Mouse (Mus musculus): ENCODE measurements at regions not wholly inside any gene's neighbourhood (a gene's known extent, or its start where the extent isn't known, plus 50 kb on each side); places are given as distances from the start of the nearest gene placed in this dataset.
"Not testable (repeated sequence)": the region's sequence is repeated elsewhere in the genome, so short reads cannot be mapped to it uniquely, and the experiment has no call there.

DNA sequence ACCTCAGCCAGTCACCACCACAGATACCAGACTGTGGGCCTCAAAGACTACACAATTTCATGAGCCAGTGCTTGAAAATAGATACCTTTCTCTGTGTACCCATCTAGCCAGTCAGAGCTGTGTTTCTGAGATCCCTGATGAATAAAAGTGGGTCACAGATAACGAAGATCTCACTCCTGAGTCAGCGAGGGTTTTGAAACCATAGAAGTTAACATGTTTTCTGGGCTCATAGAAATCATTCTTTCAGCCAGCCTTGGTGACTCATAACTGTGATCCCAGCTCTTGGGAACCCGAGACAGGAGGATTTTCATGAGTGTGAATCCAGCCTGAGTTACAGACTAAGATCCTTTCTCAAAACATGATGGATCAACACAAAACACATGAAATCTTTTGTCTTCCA, 118.1 kb downstream of the Gm11077 start:
- Histone ChIP-seq H3ac (ENCODE audit: control insufficient read depth, insufficient read length, low read depth) (no peak overlapping the region), H3K36me3 (ENCODE audit: control insufficient read depth, insufficient read depth) (no peaks in the 10 kb centered on the region), H3K79me3 (ENCODE audit: low read depth) (no peaks in the 10 kb centered on the region), H3K79me2 (ENCODE audit: control insufficient read depth, insufficient read depth) (no peaks in the 10 kb centered on the region), H3K4me3 (ENCODE audit: insufficient read depth, poor library complexity, severe bottlenecking) (no peak overlapping the region), H3K27me3 (ENCODE audit: control insufficient read depth, insufficient read depth, insufficient read length) (no peaks in the 10 kb centered on the region)
- no peak for TF ChIP-seq CTCF (IDR thresholded peaks at IDR 0.05; ENCODE audit: control insufficient read depth, insufficient read depth, insufficient read length)
- TF ChIP-seq USF1 (IDR thresholded peaks at IDR 0.05; ENCODE audit: low read depth), result no peak
- no peak for TF ChIP-seq MAX (IDR thresholded peaks at IDR 0.05)
- no peak for TF ChIP-seq MYOD1 (IDR thresholded peaks at IDR 0.05; ENCODE audit: control insufficient read depth, insufficient read length, low read depth)
- TF ChIP-seq CEBPB (IDR thresholded peaks at IDR 0.05; ENCODE audit: low read depth), result no peak
- TF ChIP-seq FOSL1 (IDR thresholded peaks at IDR 0.05; ENCODE audit: insufficient read depth, low read length, poor library complexity, severe bottlenecking), result no peak
- TF ChIP-seq MYOG (IDR thresholded peaks at IDR 0.05; ENCODE audit: control insufficient read depth, extremely low read depth, insufficient read length), result no peak

DNA sequence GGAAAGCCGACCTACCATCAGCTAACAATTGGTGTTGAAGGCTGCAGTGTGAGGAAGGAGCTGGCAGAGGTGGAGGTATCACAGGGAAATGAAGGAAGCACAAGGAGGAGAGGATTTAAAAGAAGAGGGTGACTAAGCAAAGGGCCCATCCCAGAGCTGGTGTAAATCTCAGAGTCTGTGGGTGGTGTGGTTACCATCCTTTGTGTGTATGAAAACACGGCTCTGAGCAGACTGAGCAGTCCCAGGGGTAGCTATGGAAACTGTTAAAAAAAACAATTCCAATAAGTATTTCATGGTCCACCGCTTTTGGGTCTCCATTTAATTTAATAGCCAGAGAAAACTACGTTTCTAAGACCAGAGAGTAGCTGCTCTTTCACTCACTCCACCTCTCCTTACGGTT, 123.3 kb downstream of the Gm11077 start:
- H3K4me3 ChIP-seq (ENCODE audit: insufficient read depth, poor library complexity, severe bottlenecking), result no peak overlapping the region
- H3K27me3 ChIP-seq (ENCODE audit: control insufficient read depth, insufficient read depth, insufficient read length), result no peaks in the 10 kb centered on the region
- TF ChIP-seq MYOD1 (IDR thresholded peaks at IDR 0.05; ENCODE audit: control insufficient read depth, insufficient read length, low read depth), result no peak
- no peak for TF ChIP-seq FOSL1 (IDR thresholded peaks at IDR 0.05; ENCODE audit: insufficient read depth, low read length, poor library complexity, severe bottlenecking)
- no peaks in the 10 kb centered on the region for H3K36me3 ChIP-seq (ENCODE audit: control insufficient read depth, insufficient read depth)
- H3K79me3 ChIP-seq (ENCODE audit: low read depth), result no peaks in the 10 kb centered on the region
- H3ac ChIP-seq (ENCODE audit: control insufficient read depth, insufficient read length, low read depth), result no peak overlapping the region
- no peaks in the 10 kb centered on the region for H3K79me2 ChIP-seq (ENCODE audit: control insufficient read depth, insufficient read depth)

DNA sequence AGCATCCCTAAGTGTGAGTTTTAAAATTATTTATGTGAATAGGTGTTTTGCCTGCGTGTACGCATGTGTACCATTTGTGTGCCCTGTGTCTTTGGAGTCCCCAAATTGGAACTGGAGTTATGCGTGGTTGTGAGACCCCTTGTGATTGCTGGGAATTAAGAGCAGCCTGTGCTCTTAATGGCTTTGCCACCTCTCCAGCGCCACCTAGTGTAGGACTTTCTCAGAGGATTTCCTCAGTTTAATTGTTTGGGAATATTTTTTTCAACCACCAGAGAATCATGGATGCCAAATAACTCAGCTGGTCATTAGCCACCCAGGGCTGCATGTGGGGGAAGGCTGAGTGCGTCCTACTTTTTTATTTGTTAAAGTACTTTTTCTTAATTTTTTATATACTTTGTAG, 124.4 kb downstream of the Gm11077 start:
- Histone ChIP-seq H3K4me3 (ENCODE audit: insufficient read depth, poor library complexity, severe bottlenecking) (no peak overlapping the region), H3K79me3 (ENCODE audit: low read depth) (no peaks in the 10 kb centered on the region), H3K36me3 (ENCODE audit: control insufficient read depth, insufficient read depth) (no peaks in the 10 kb centered on the region), H3ac (ENCODE audit: control insufficient read depth, insufficient read length, low read depth) (no peak overlapping the region), H3K27me3 (ENCODE audit: control insufficient read depth, insufficient read depth, insufficient read length) (no peaks in the 10 kb centered on the region), H3K79me2 (ENCODE audit: control insufficient read depth, insufficient read depth) (no peaks in the 10 kb centered on the region)
- TF ChIP-seq MYOG (IDR thresholded peaks at IDR 0.05; ENCODE audit: control insufficient read depth, extremely low read depth, insufficient read length) (no peak), USF1 (IDR thresholded peaks at IDR 0.05; ENCODE audit: low read depth) (no peak), FOSL1 (IDR thresholded peaks at IDR 0.05; ENCODE audit: insufficient read depth, low read length, poor library complexity, severe bottlenecking) (no peak), MAX (IDR thresholded peaks at IDR 0.05) (no peak), CTCF (IDR thresholded peaks at IDR 0.05; ENCODE audit: control insufficient read depth, insufficient read depth, insufficient read length) (no peak), MYOD1 (IDR thresholded peaks at IDR 0.05; ENCODE audit: control insufficient read depth, insufficient read length, low read depth) (no peak), CEBPB (IDR thresholded peaks at IDR 0.05; ENCODE audit: low read depth) (no peak)

DNA sequence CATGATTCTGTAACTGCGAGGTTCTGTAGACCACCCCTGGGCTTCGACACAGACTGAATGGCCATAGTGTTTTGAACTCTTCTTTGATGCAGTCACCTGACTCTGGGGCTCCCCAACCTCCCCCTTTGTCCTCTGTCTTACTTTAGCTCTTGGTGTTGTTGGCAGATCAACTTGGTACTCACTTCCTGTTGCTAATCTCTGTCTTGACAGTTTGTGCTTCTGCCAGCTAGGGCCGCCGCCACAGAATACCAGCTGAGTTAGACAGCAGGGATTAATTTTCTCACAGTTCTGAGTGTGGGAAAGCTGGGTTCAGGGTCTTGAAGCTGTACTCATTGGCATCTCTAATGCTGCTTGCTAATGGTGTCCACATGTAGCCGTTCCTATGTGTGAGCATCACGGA, 125.6 kb downstream of the Gm11077 start:
- Histone ChIP-seq H3K79me2 (ENCODE audit: control insufficient read depth, insufficient read depth) (no peaks in the 10 kb centered on the region), H3K27me3 (ENCODE audit: control insufficient read depth, insufficient read depth, insufficient read length) (no peaks in the 10 kb centered on the region), H3ac (ENCODE audit: control insufficient read depth, insufficient read length, low read depth) (no peak overlapping the region), H3K36me3 (ENCODE audit: control insufficient read depth, insufficient read depth) (no peaks in the 10 kb centered on the region), H3K4me3 (ENCODE audit: insufficient read depth, poor library complexity, severe bottlenecking) (no peak overlapping the region), H3K79me3 (ENCODE audit: low read depth) (no peaks in the 10 kb centered on the region)
- TF ChIP-seq MYOD1 (IDR thresholded peaks at IDR 0.05; ENCODE audit: control insufficient read depth, insufficient read length, low read depth), result no peak
- no peak for TF ChIP-seq CTCF (IDR thresholded peaks at IDR 0.05; ENCODE audit: control insufficient read depth, insufficient read depth, insufficient read length)
- no peak for TF ChIP-seq MYOG (IDR thresholded peaks at IDR 0.05; ENCODE audit: control insufficient read depth, extremely low read depth, insufficient read length)
- no peak for TF ChIP-seq FOSL1 (IDR thresholded peaks at IDR 0.05; ENCODE audit: insufficient read depth, low read length, poor library complexity, severe bottlenecking)
- no peak for TF ChIP-seq CEBPB (IDR thresholded peaks at IDR 0.05; ENCODE audit: low read depth)
- no peak for TF ChIP-seq USF1 (IDR thresholded peaks at IDR 0.05; ENCODE audit: low read depth)
- no peak for TF ChIP-seq MAX (IDR thresholded peaks at IDR 0.05)

DNA sequence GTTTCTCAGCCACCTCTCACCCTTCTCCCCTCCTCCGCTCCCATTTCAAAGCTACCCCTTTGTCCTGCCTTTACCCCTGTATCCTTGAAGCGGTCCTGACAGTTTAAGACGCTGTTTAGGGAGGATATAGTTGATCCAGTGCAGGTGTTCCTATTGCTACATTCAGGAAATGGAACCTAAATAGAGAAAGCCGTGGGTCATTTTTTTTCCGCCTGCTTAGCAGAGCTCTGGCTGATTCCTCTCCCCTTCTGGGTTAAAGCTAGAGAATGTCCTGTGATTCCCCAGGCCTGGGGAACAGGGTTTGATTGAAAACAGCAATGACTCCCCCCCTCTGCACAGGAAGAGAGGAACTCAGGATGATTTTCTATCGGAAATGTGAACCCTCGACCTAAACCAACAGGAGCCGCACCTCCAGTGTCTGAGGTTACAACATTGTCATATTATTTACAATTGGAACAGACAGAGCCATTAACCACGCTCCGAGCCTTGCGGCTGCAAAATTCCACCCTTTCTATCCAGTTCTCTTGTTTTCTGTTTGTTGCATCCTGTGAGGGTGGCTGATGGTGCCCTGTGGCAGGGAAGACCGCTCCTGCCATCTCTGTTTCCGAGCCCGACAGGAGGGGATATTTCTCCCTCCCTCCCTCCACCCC, 127.5 kb downstream of the Gm11077 start:
- no peaks in the 10 kb centered on the region for H3K36me3 ChIP-seq (ENCODE audit: control insufficient read depth, insufficient read depth)
- no peaks in the 10 kb centered on the region for H3K27me3 ChIP-seq (ENCODE audit: control insufficient read depth, insufficient read depth, insufficient read length)
- no peak for TF ChIP-seq MYOD1 (IDR thresholded peaks at IDR 0.05; ENCODE audit: control insufficient read depth, insufficient read length, low read depth)
- H3K79me3 ChIP-seq (ENCODE audit: low read depth), result no peaks in the 10 kb centered on the region
- no peaks in the 10 kb centered on the region for H3K79me2 ChIP-seq (ENCODE audit: control insufficient read depth, insufficient read depth)
- H3K4me3 ChIP-seq (ENCODE audit: insufficient read depth, poor library complexity, severe bottlenecking), result no peak overlapping the region
- no peak overlapping the region for H3ac ChIP-seq (ENCODE audit: control insufficient read depth, insufficient read length, low read depth)

DNA sequence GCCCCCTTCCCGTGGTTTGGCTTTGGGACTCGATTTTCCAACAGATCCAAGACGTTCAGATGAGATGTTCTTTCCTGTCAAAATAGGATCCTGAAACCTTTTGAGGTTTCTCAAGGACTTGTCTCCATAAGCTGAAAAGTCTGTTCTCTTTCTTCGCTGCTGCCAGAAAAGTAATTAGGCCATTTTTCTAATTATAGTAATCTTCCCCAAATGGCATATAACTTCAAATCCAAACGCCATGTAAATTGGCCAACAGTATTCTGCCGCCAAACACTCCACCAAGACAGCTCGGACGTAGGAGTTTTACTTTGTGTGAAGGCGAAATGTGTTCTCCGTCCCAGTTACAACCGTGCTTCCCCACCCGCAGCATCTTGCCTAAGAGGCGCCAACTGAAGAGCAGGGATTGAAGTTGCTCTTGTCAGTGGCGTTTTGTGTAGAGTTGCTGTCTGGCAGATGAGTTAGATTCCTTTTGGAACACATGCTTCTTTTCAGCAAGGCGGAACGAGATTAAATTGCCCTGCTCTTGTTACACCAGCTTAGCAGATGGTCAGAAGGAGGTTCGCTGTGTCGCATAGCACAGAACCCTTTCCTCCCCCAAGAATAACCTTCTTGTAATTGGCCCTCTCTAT, 128.1 kb downstream of the Gm11077 start:
- Histone ChIP-seq H3K27me3 (ENCODE audit: control insufficient read depth, insufficient read depth, insufficient read length) (no peaks in the 10 kb centered on the region), H3K36me3 (ENCODE audit: control insufficient read depth, insufficient read depth) (no peaks in the 10 kb centered on the region), H3ac (ENCODE audit: control insufficient read depth, insufficient read length, low read depth) (no peak overlapping the region), H3K79me3 (ENCODE audit: low read depth) (no peaks in the 10 kb centered on the region), H3K79me2 (ENCODE audit: control insufficient read depth, insufficient read depth) (no peaks in the 10 kb centered on the region), H3K4me3 (ENCODE audit: insufficient read depth, poor library complexity, severe bottlenecking) (no peak overlapping the region)
- TF ChIP-seq MYOG (IDR thresholded peaks at IDR 0.05; ENCODE audit: control insufficient read depth, extremely low read depth, insufficient read length), result no peak
- TF ChIP-seq USF1 (IDR thresholded peaks at IDR 0.05; ENCODE audit: low read depth), result no peak
- no peak for TF ChIP-seq CTCF (IDR thresholded peaks at IDR 0.05; ENCODE audit: control insufficient read depth, insufficient read depth, insufficient read length)
- TF ChIP-seq MAX (IDR thresholded peaks at IDR 0.05), result no peak
- no peak for TF ChIP-seq MYOD1 (IDR thresholded peaks at IDR 0.05; ENCODE audit: control insufficient read depth, insufficient read length, low read depth)
- no peak for TF ChIP-seq CEBPB (IDR thresholded peaks at IDR 0.05; ENCODE audit: low read depth)
- no peak for TF ChIP-seq FOSL1 (IDR thresholded peaks at IDR 0.05; ENCODE audit: insufficient read depth, low read length, poor library complexity, severe bottlenecking)

DNA sequence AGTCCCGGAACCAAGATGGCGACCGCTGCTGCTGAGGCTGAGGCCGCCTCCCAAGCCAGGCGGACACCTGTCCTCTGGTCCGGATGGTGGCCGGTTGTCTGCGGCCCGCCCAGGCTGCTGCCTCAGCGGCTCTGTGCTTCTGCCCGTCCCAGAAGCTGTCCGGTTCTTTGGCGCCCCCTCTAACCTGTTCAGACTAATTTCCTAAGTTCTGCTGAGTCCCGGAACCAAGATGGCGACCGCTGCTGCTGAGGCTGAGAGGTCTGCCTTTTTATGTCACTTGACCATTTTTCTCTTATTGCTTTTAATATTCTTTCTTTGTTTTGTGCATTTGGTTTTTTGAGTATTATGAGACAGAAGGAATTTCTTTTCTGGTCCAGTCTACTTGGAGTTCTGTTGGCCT, 140.4 kb downstream of the Gm11077 start:
- H3K4me3 ChIP-seq (ENCODE audit: insufficient read depth, poor library complexity, severe bottlenecking); H3K27me3 ChIP-seq (ENCODE audit: control insufficient read depth, insufficient read depth, insufficient read length); H3ac ChIP-seq (ENCODE audit: control insufficient read depth, insufficient read length, low read depth); H3K79me3 ChIP-seq (ENCODE audit: low read depth); H3K36me3 ChIP-seq (ENCODE audit: control insufficient read depth, insufficient read depth); H3K79me2 ChIP-seq (ENCODE audit: control insufficient read depth, insufficient read depth): not testable (repeated sequence)

Measured in C2C12 (cell line).